Mouse (Mus musculus) brain, embryonic 14.5 days (tissue): ENCODE data around the gene Kcnk15.

Experiments used
- CTCF ChIP-seq: fragments of 200-500 bp; IDR thresholded peaks from 2 replicates; pipeline ENCODE4 v1.5.1; 2012; ENCODE audit warnings: inconsistent platforms, mild to moderate bottlenecking, moderate library complexity, borderline replicate concordance; ENCODE audit not compliant: insufficient read depth, insufficient read length; ENCODE audit errors: extremely low read depth
- POLR2A ChIP-seq: fragments of 200-500 bp; IDR thresholded peaks from 2 replicates; pipeline ENCODE4 v1.6.1; 2012; ENCODE audit warnings: mild to moderate bottlenecking, inconsistent platforms, borderline replicate concordance; ENCODE audit not compliant: poor library complexity, insufficient read depth, insufficient read length, severe bottlenecking; ENCODE audit errors: extremely low read depth

- TF ChIP-seq POLR2A (no peak), CTCF (no peak)
Measured at GRCm38 (mm10) chr2:163903461-163903860, 50.0 kb downstream of the Kcnk15 start.
